Mouse (Mus musculus) brain, embryonic 14.5 days (tissue): Measurements from ENCODE around the gene Sapcd2.
A peak's percentile ranks its signal among the peaks of the same experiment; 100 is the strongest.

Experiments used
- CTCF ChIP-seq: fragments of 200-500 bp; IDR thresholded peaks from 2 replicates; pipeline ENCODE4 v1.5.1; 2012; ENCODE audit warnings: inconsistent platforms, mild to moderate bottlenecking, moderate library complexity, borderline replicate concordance; ENCODE audit not compliant: insufficient read depth, insufficient read length; ENCODE audit errors: extremely low read depth
- POLR2A ChIP-seq: fragments of 200-500 bp; IDR thresholded peaks from 2 replicates; pipeline ENCODE4 v1.6.1; 2012; ENCODE audit warnings: mild to moderate bottlenecking, inconsistent platforms, borderline replicate concordance; ENCODE audit not compliant: poor library complexity, insufficient read depth, insufficient read length, severe bottlenecking; ENCODE audit errors: extremely low read depth

GRCm38 (mm10) chr2:25376589-25376988 is 4.5 kb downstream of the Sapcd2 start:
- TF ChIP-seq CTCF, result peak; percentile 69; the same call in 1 of the 2 replicates
- no peak for TF ChIP-seq POLR2A
